Mouse (Mus musculus): Measurements from ENCODE around the gene Tex35. TPM values are rescaled to one million over a fixed set of nuclear protein-coding genes. Genes with fewer than 3 reads are reported as not detected.
A peak's percentile ranks its signal among the peaks of the same experiment; 100 is the strongest.

The Tex35 gene
- polyA plus RNA-seq, 1 experiment from 2014 or later = not detected

DNA sequence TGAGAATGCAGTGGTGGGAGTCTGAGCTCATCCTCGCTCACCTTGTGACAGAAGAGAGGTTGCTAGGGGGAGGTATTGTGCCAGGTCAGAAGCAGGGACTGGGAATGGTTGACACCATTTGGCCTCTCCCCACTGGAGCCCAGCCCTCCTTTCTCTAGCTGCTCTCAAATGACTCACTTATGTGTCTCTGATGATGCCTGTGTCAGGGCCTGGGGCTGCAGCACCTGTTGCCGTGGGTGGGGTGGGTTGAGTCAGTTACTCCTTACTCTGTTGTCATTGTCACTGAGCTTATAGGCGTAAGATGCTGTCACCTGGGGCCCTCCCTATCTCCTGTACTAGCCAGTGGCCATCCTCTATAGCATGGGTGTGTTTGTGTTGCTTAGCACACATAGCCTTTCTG, 17.6 kb downstream of the Tex35 start:
- Histone ChIP-seq H3K27ac (no peak overlapping the region), H3K9ac (ENCODE audit: low read depth, low read length) (no peak overlapping the region), H3K4me1 (replicated peaks; ENCODE audit: insufficient read depth, low read length) (no peaks in the 10 kb centered on the region), H3K4me2 (ENCODE audit: low read length) (no peak overlapping the region), H3K27me3 (ENCODE audit: insufficient read depth, low read length) (no peaks in the 10 kb centered on the region), H3K9me3 (replicated peaks; ENCODE audit: low read length) (no peaks in the 10 kb centered on the region), H3K36me3 (ENCODE audit: insufficient read depth, low read length) (no peaks in the 10 kb centered on the region), H3K4me3 (replicated peaks; ENCODE audit: low read depth, low read length) (no peak overlapping the region)
- ATAC-seq (replicated peaks; ENCODE audit: low FRiP score, low read depth) (no peak), DNase-seq (ENCODE audit: low spot score) (no peak)
- no peak for TF ChIP-seq CTCF (IDR thresholded peaks at IDR 0.05; ENCODE audit: low read depth)
- 68% methylated on average over 3 of the region's 3 CpGs for WGBS

DNA sequence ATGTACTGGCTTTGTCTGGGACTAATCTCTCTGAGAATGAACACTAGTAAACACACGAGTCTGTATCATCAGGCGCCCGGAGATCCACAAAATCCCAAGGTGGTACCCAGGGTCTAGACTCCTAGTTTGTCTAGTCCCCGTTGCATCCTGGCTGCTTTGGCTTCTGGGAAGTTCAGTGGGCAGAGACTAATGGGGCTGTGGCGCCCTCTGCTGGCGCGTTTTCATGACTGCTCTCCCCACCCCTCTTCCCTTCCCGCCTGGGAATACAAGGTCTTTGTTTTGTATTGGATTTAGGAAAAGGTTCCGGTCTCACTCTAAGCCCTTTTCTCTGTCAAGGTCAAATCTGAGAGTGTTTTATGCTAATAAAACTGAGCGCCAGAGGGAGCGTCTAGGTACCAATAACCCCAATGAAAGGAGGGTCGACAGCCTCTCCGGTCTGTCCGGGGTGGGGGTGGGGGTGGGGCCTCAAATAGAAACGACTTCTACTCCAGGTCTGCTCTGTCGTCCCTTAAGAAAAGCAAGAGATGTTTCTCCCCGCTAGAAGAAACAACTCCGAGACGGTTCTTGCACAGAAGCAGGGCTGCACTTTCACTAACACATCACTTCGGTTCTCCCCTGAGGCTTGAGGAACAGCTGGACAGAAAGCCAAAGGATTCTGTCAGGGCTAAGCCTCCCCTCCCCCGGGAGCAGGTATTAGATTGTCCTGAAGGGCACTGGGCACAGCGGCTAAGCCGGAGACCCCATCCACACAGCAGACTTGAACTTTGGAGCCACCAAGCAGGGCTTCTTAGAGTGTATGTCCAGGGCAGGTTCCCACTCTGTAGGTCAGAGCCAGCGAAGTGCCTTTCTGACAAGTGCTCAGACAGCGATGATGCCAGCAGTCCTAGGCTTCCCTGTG, 22.1 kb downstream of the Tex35 start:
- Histone ChIP-seq H3K4me2 (ENCODE audit: low read length) (peak overlapping the region; percentile 70), H3K36me3 (ENCODE audit: insufficient read depth, low read length) (no peaks in the 10 kb centered on the region), H3K4me1 (replicated peaks; ENCODE audit: insufficient read depth, low read length) (no peaks in the 10 kb centered on the region), H3K9me3 (replicated peaks; ENCODE audit: low read length) (no peaks in the 10 kb centered on the region), H3K4me3 (replicated peaks; ENCODE audit: low read depth, low read length) (peak overlapping the region; percentile 42), H3K9ac (ENCODE audit: low read depth, low read length) (peak overlapping the region; percentile 28), H3K27me3 (ENCODE audit: insufficient read depth, low read length) (no peaks in the 10 kb centered on the region), H3K27ac (no peak overlapping the region)
- ATAC-seq (replicated peaks; ENCODE audit: low FRiP score, low read depth) (0 out of 2 replicates have a peak, but pooled peaks have one; percentile 31), DNase-seq (ENCODE audit: low spot score) (peak; percentile 86)
- TF ChIP-seq CTCF (IDR thresholded peaks at IDR 0.05; ENCODE audit: low read depth) = peak; percentile 84
- WGBS = 11% methylated on average over 25 of the region's 25 CpGs

DNA sequence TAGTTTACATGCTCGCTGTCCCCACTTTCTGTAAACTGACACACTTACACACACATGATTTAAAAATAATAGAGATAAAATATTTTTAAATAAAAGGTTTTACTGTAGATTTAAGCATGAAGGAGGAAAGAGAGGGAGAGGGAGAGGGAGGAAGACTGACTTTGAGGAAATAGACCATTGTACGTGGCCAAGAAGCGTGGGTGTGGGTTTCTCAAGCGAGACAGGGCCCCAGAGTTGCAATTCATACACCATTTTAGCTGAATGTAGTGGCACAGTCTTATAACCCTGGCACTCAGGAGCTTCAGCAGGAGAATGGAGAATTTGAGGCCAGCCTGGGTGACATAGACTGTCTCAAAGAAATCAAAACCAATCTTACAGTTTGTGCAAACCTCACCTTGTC, 25.5 kb downstream of the Tex35 start:
- Histone ChIP-seq H3K9me3 (replicated peaks; ENCODE audit: low read length) (no peaks in the 10 kb centered on the region), H3K4me1 (replicated peaks; ENCODE audit: insufficient read depth, low read length) (no peaks in the 10 kb centered on the region), H3K4me2 (ENCODE audit: low read length) (no peak overlapping the region), H3K27me3 (ENCODE audit: insufficient read depth, low read length) (no peaks in the 10 kb centered on the region), H3K36me3 (ENCODE audit: insufficient read depth, low read length) (no peaks in the 10 kb centered on the region), H3K27ac (no peak overlapping the region), H3K4me3 (replicated peaks; ENCODE audit: low read depth, low read length) (no peak overlapping the region), H3K9ac (ENCODE audit: low read depth, low read length) (no peak overlapping the region)
- ATAC-seq (replicated peaks; ENCODE audit: low FRiP score, low read depth) (no peak), DNase-seq (ENCODE audit: low spot score) (no peak)
- no peak for TF ChIP-seq CTCF (IDR thresholded peaks at IDR 0.05; ENCODE audit: low read depth)
- 62% methylated on average over 4 of the region's 4 CpGs for WGBS

DNA sequence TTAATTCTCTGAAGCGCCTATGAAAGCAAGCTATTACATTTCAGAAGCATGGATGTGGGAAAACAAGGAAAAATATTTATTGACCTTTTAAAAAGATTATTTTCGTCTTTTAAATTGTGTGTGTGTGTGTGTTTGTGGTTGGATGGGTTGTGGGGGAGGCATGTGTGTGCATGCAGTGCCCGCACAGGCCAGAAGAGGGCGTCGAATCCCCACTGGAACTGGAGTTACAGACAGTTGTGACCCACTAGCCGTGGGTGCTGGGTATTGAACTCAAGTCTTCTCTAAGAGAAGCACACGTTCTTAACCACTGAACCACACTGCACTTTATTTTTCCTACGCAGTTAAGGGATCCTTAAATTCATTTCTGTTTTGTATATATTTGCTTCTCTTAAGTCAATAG, 26.5 kb downstream of the Tex35 start:
- H3K4me2 ChIP-seq (ENCODE audit: low read length) = no peak overlapping the region
- no peak overlapping the region for H3K4me3 ChIP-seq (replicated peaks; ENCODE audit: low read depth, low read length)
- peak; percentile 65 for TF ChIP-seq CTCF (IDR thresholded peaks at IDR 0.05; ENCODE audit: low read depth)
- 70% methylated on average over 8 of the region's 8 CpGs for WGBS
- no peaks in the 10 kb centered on the region for H3K9me3 ChIP-seq (replicated peaks; ENCODE audit: low read length)
- H3K27ac ChIP-seq = no peak overlapping the region
- H3K9ac ChIP-seq (ENCODE audit: low read depth, low read length) = no peak overlapping the region
- no peak for DNase-seq (ENCODE audit: low spot score)
- H3K36me3 ChIP-seq (ENCODE audit: insufficient read depth, low read length) = no peaks in the 10 kb centered on the region
- ATAC-seq (replicated peaks; ENCODE audit: low FRiP score, low read depth) = no peak
- H3K4me1 ChIP-seq (replicated peaks; ENCODE audit: insufficient read depth, low read length) = no peaks in the 10 kb centered on the region
- no peaks in the 10 kb centered on the region for H3K27me3 ChIP-seq (ENCODE audit: insufficient read depth, low read length)

DNA sequence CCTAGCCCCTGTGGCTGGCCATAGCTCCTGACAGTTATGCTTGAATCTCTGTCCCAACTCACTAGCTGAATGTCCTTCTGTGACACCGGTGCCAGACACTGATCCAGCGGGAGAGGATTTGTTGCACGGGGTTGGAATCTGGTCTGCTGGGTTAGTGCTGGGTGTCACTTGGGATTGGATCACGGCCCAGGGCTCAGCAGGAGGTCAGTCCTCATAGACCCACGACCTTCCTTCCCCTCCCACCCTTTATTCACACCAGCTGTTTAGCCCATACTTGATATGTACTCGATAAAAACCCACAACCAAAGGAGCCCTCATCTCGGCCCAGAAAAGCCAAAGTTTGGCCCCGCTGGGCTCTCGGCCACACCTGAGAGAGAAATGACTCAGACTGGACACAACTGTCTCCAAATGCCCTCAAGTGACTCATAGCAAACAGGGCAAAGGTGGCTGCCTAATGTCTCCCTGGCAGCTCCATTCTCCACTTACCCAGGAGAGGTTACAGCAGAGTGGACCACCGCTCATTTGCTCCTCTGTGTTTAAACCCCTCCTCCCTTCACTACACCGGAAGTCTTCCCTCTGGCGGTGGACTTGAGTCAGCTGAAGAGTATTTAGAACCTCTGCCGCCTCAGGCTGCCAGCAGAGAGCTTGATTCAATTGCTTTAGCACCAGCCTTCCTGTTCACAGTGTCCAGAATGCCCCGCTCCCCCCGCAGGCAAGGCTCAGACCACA, 27.2 kb downstream of the Tex35 start:
- ATAC-seq (replicated peaks; ENCODE audit: low FRiP score, low read depth) = peak; percentile 27
- H3K4me1 ChIP-seq (replicated peaks; ENCODE audit: insufficient read depth, low read length) = no peaks in the 10 kb centered on the region
- no peak overlapping the region for H3K27ac ChIP-seq
- H3K4me2 ChIP-seq (ENCODE audit: low read length) = no peak overlapping the region
- DNase-seq (ENCODE audit: low spot score) = peak; percentile 57
- 38% methylated on average over 15 of the region's 15 CpGs for WGBS
- H3K9me3 ChIP-seq (replicated peaks; ENCODE audit: low read length) = no peaks in the 10 kb centered on the region
- no peak overlapping the region for H3K9ac ChIP-seq (ENCODE audit: low read depth, low read length)
- no peaks in the 10 kb centered on the region for H3K27me3 ChIP-seq (ENCODE audit: insufficient read depth, low read length)
- peak; percentile 63 for TF ChIP-seq CTCF (IDR thresholded peaks at IDR 0.05; ENCODE audit: low read depth)
- no peak overlapping the region for H3K4me3 ChIP-seq (replicated peaks; ENCODE audit: low read depth, low read length)
- no peaks in the 10 kb centered on the region for H3K36me3 ChIP-seq (ENCODE audit: insufficient read depth, low read length)

DNA sequence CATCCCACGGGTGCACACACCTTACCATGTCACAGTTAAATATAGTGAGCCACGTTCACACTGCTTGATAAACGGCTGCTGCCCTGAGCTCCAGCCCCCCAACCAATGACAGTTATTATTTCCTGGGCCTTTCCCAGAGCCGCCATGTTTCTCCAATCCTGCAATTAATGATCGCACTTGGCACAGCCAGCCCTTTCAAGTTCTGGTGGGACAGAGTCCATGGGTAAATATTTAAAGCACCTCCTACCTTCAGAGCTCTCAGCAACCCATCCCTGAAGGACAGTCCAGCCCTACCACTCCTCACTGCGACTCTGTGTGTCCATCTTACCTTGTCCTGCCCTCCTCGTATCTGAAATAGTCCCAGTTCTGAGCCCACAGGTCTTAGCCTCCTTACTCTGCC, 28.4 kb downstream of the Tex35 start:
- Histone ChIP-seq H3K4me2 (ENCODE audit: low read length) (no peak overlapping the region), H3K4me1 (replicated peaks; ENCODE audit: insufficient read depth, low read length) (no peaks in the 10 kb centered on the region), H3K36me3 (ENCODE audit: insufficient read depth, low read length) (no peaks in the 10 kb centered on the region), H3K9ac (ENCODE audit: low read depth, low read length) (no peak overlapping the region), H3K9me3 (replicated peaks; ENCODE audit: low read length) (no peaks in the 10 kb centered on the region), H3K27ac (no peak overlapping the region), H3K4me3 (replicated peaks; ENCODE audit: low read depth, low read length) (no peak overlapping the region), H3K27me3 (ENCODE audit: insufficient read depth, low read length) (no peaks in the 10 kb centered on the region)
- DNase-seq (ENCODE audit: low spot score) = no peak
- ATAC-seq (replicated peaks; ENCODE audit: low FRiP score, low read depth) = no peak
- 74% methylated on average over 7 of the region's 7 CpGs for WGBS
- no peak for TF ChIP-seq CTCF (IDR thresholded peaks at IDR 0.05; ENCODE audit: low read depth)
